Comparison of ENCODE assay signal across 35 mouse cellular contexts in genomic region chr7:137483987-137484386, GRCm38 (mm10).
"Had no signal": no experiment of that assay in that cellular context is flagged by ENCODE, and none has a peak within 500 bp of the region (broad histone marks: within the 10 kb centered on the region; RNA-seq: fewer than 3 reads in every experiment).

No protein-coding gene starts in this region.

- H3K4me1 ChIP-seq: heart, embryonic 10.5 days; heart, embryonic 12.5 days; heart, embryonic 13.5 days; heart, embryonic 15.5 days; hindbrain, embryonic 12.5 days; hindbrain, embryonic 13.5 days; hindbrain, embryonic 15.5 days; intestine, embryonic 15.5 days; kidney, embryonic 15.5 days had no signal

- H3K9ac ChIP-seq: heart, embryonic 12.5 days; heart, embryonic 13.5 days; heart, embryonic 15.5 days; hindbrain, embryonic 12.5 days; hindbrain, embryonic 13.5 days; hindbrain, embryonic 14.5 days; hindbrain, embryonic 15.5 days; intestine, embryonic 15.5 days; kidney, embryonic 15.5 days had no signal

- ATAC-seq: hindbrain, embryonic 16.5 days; hindbrain, postnatal 0 days; inflammation-experienced regulatory T-cells, adult 6 months; intestine, embryonic 15.5 days; intestine, embryonic 16.5 days; intestine, postnatal 0 days had no signal

- H3K36me3 ChIP-seq: heart, embryonic 10.5 days; heart, embryonic 12.5 days; heart, embryonic 13.5 days; heart, embryonic 15.5 days; hindbrain, embryonic 10.5 days; hindbrain, embryonic 12.5 days; hindbrain, embryonic 13.5 days; hindbrain, embryonic 15.5 days; intestine, embryonic 15.5 days; kidney, embryonic 15.5 days had no signal

- DNase-seq: heart, postnatal 10 days; heart, postnatal 14 days; heart, postnatal 36 days; heart, postnatal 4 days; kidney, adult 11 months; kidney, adult 18-20 months; kidney, adult 2 months; kidney, adult 8-10 months; kidney, adult 9 months; kidney, postnatal 10 days; kidney, postnatal 14 days; kidney, postnatal 25 days; kidney, postnatal 36 days; kidney, postnatal 4 days; layer of hippocampus, adult 9-11 months; layer of hippocampus, postnatal 36 days had no signal

- H3K4me3 ChIP-seq: heart, embryonic 10.5 days; heart, embryonic 12.5 days; heart, embryonic 13.5 days; heart, embryonic 15.5 days; hindbrain, embryonic 10.5 days; hindbrain, embryonic 12.5 days; hindbrain, embryonic 13.5 days; hindbrain, embryonic 15.5 days; intestine, embryonic 15.5 days; kidney, embryonic 15.5 days; layer of hippocampus, adult 2 months had no signal

- H3K27me3 ChIP-seq: hindbrain, embryonic 12.5 days; hindbrain, embryonic 13.5 days; hindbrain, embryonic 15.5 days; intestine, embryonic 15.5 days; kidney, embryonic 15.5 days had no signal

- H3K4me2 ChIP-seq: heart, embryonic 11.5 days; heart, embryonic 12.5 days; heart, embryonic 13.5 days; heart, embryonic 15.5 days; hindbrain, embryonic 12.5 days; hindbrain, embryonic 13.5 days; hindbrain, embryonic 14.5 days; hindbrain, embryonic 15.5 days; intestine, embryonic 15.5 days; kidney, embryonic 15.5 days had no signal

- H3K9me3 ChIP-seq: heart, embryonic 10.5 days; heart, embryonic 12.5 days; heart, embryonic 13.5 days; heart, embryonic 15.5 days; hindbrain, embryonic 10.5 days; hindbrain, embryonic 12.5 days; hindbrain, embryonic 13.5 days; hindbrain, embryonic 15.5 days; intestine, embryonic 15.5 days; kidney, embryonic 15.5 days had no signal

- H3K27ac ChIP-seq: heart, embryonic 10.5 days; heart, embryonic 13.5 days; heart, embryonic 15.5 days; hindbrain, embryonic 10.5 days; hindbrain, embryonic 12.5 days; hindbrain, embryonic 13.5 days; hindbrain, embryonic 14.5 days; hindbrain, embryonic 15.5 days; hindbrain, postnatal 0 days; intestine, embryonic 15.5 days; kidney, embryonic 15.5 days; kidney, postnatal 0 days; layer of hippocampus, adult 2 months had no signal
